Mouse (Mus musculus) cerebellum, adult (tissue): ENCODE measurements around the gene Llgl2.
"Not testable (repeated sequence)": the region's sequence is repeated elsewhere in the genome, so short reads cannot be mapped to it uniquely, and the experiment has no call there.

Source experiments
- ATAC-seq: cut with Nextera tagmentation; 2 replicates; pipeline ENCODE4 v1.9.2; 2017; ENCODE audit warnings: mild to moderate bottlenecking, moderate library complexity, mixed read lengths; ENCODE audit not compliant: insufficient number of reproducible peaks, low FRiP score, low TSS enrichment

Gene Llgl2

DNA sequence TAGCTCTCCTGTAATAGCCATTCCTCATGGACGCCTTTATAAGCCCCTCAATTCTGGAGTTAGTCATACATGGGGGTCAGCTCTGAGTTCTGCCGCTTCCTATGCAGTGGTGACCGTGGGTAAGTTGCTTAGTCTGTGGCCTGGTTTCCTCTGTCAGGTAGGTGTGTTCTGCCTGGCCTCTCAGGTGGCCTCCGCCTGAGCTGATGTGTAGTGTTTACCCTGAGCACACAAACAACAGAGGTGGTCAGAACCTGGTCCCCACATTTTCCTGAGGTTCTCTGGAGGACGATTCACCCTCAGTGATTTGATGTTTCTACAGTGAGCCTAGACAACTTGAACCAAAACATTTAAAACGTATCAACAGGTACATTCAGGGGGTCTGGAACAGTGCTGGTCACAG is 8.2 kb downstream of the Llgl2 start:
- ATAC-seq: no peak

GRCm38 (mm10) chr11:115832523-115832922 is 8.7 kb downstream of the Llgl2 start:
- ATAC-seq: no peak

DNA sequence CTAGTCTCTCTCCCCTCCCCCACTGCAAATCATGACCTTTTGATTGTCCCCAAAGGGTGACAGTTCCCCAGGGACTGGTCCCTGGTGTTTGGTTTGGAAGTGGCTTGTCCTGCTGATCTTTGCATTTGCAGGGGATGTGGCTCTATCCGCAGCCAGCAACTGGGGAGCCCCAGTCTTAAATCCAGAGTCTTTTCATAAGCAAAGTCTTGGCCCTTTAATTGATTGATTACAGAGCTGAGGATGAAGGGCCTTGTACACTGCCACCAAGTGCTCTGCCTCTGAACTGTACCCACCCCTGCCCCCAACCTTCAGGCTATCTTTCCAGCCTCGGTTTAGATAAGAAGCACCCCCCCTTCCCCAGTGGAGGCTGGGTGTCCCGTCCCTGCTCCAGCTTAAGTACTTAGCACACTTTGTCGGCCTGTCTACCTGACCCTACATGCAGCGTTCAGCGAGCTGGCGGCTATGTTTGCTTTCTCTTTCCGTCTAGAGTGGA is 9.2 kb downstream of the Llgl2 start:
- ATAC-seq: no peak

DNA sequence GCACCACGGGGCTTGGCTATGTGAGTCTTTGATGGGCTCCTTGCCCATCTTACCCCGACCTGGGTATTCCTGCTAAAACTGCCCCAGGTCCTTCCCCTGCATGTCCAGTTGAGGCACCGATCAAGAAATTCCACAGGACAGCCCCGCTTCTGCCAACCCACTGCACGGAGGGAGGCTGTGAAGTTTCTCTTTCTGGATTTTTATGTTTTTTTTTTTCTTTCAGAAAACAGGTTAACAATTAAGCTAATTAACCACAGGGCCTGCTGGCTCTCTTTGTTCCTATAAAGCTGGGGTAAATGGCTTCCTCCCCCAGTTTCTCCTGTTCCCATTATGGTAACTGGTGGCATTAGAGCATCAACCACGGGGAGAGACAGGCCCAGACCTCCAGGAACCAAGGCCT is 10.2 kb downstream of the Llgl2 start:
- ATAC-seq: no peak

DNA sequence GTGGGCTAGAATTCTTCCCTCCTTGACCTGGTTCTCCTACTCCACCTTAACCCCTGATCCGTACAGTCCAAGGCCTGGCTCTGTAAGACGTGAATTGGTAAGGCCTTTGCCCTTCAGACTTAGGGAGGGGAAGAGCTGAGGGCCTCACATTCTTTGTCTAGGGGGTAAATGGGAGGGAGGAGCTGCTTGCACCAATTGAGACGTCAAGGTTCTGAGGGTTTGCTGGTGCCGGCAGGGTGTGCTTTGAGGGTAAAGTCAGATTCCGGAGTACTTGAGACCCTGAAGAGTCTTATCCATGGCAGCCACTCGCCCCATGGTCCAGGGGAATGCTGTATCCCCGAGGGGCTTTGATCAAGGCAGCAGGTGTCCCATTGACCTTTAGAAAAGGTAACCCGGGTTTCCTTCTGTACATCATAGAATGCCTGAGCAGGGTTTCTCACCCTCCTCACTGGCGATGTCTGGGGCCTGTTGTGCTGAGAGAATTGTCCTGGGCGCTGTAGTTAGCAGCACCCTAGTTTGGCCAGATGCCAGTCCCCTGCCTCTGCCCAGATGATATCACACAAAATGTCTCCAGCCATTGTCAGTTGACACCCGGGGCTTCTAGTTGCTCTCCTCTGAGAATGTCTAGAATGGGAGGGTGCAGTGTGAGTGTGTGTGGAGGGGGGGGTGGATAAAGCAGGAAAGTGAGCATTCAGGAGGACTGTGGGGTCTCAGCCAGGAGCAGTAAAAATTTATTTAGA is 13.0 kb downstream of the Llgl2 start:
- ATAC-seq: no peak

- no peak for ATAC-seq
Measured at GRCm38 (mm10) chr11:115837606-115838345, 13.9 kb downstream of the Llgl2 start.

DNA sequence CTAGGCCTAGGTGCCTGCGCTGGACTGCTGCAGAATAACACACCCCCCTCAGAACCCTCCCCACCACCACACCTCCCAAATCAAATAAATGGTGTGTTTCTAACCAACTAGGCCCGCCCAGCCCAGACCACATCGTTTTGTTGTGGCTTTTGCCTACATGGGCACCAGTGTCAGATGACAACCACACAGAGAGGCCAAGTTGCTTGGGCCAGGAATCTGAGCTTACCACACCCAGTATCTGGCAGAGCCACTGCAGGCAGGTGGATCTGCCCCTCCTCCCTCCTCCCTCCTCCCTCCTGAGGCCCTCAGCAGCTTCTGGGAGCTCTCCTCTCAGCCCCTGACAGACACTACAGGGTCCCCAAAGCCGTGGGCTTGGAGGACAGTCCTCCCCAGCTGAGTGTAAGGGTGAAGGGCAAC is 15.1 kb downstream of the Llgl2 start:
- ATAC-seq: no peak

GRCm38 (mm10) chr11:115839732-115840131 is 15.9 kb downstream of the Llgl2 start:
- ATAC-seq: no peak

- ATAC-seq: no peak
Measured at GRCm38 (mm10) chr11:115841044-115841443, 17.2 kb downstream of the Llgl2 start.

GRCm38 (mm10) chr11:115841961-115842550 is 18.2 kb downstream of the Llgl2 start:
- ATAC-seq: no peak

- no peak for ATAC-seq
Measured at GRCm38 (mm10) chr11:115843141-115843890, 19.5 kb downstream of the Llgl2 start.

GRCm38 (mm10) chr11:115843891-115844239 is 20.0 kb downstream of the Llgl2 start:
- ATAC-seq: no peak

DNA sequence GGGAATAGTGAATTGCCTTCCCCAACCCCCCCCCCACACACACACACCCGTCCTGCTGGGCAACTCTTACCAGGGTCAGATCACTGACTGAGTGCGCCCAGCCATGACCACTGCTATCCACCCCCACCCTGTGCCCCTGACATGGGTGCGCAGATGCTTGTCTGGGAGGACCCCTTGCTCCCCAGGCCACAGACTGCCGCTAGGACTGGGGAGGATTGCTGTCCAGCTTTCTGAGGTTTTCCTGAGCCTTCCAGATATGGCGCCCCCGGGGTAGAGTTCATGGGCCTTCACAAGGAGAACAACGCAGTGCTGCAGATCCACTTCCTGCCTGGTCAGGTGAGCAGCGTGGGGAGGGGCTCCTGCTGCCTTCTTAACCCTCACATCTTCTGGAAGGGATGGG is 20.4 kb downstream of the Llgl2 start:
- no peak for ATAC-seq

GRCm38 (mm10) chr11:115845819-115846218 is 22.0 kb downstream of the Llgl2 start:
- no peak for ATAC-seq

GRCm38 (mm10) chr11:115854674-115855073 is 30.8 kb downstream of the Llgl2 start:
- no peak for ATAC-seq

- not testable (repeated sequence) for ATAC-seq
Measured at GRCm38 (mm10) chr11:115857146-115857545, 33.3 kb downstream of the Llgl2 start.

GRCm38 (mm10) chr11:115857936-115858335 is 34.1 kb downstream of the Llgl2 start:
- ATAC-seq: no peak

DNA sequence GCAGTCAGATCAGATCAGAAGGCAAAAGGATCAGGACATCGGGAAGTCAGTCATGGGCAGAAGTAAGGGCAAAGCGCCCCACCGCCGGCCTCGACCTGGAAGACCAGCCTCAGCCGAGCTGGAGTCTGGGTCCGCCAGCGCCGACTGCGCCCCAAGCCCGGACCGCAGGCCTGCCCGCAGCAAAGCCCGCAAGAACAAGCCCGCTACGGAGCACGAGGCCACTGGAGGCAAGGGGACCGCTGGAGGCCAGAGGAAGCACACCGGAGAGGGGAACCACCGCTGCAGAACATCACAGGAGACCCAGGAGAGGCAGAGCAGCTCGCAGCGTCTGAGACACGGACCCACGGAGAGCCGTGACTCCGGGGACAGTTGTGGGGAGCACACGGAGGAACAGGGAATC is 34.5 kb downstream of the Llgl2 start, which contains the start of gene Myo15b:
Myo15b (plus strand) TSS at position 53 of the 400 bp plus-strand sequence.
- no peak for ATAC-seq

GRCm38 (mm10) chr11:115859143-115859945 is 35.5 kb downstream of the Llgl2 start:
- no peak for ATAC-seq

- no peak for ATAC-seq
Measured at GRCm38 (mm10) chr11:115863895-115864294, 40.0 kb downstream of the Llgl2 start.
